Mouse (Mus musculus) adrenal gland, adult 8-10 months (tissue): ENCODE data around the gene Rps6kc1. TPM values are rescaled to one million over a fixed set of nuclear protein-coding genes. Genes with fewer than 3 reads are reported as not detected.
"Not testable (repeated sequence)": the region's sequence is repeated elsewhere in the genome, so short reads cannot be mapped to it uniquely, and the experiment has no call there.

ENCODE experiments used
- DNase-seq: peaks from one replicate; pipeline ENCODE4 v3.0.0; 2022
- total RNA-seq, 4 experiments: library from RNA; stranded (reverse); gene quantifications; 2 replicates each; pipeline ENCODE4 v1.2.4; 2022

Gene Rps6kc1
- 10 to 100 TPM; 17.6 to 30.7 (median 23.1) TPM for total RNA-seq

DNA sequence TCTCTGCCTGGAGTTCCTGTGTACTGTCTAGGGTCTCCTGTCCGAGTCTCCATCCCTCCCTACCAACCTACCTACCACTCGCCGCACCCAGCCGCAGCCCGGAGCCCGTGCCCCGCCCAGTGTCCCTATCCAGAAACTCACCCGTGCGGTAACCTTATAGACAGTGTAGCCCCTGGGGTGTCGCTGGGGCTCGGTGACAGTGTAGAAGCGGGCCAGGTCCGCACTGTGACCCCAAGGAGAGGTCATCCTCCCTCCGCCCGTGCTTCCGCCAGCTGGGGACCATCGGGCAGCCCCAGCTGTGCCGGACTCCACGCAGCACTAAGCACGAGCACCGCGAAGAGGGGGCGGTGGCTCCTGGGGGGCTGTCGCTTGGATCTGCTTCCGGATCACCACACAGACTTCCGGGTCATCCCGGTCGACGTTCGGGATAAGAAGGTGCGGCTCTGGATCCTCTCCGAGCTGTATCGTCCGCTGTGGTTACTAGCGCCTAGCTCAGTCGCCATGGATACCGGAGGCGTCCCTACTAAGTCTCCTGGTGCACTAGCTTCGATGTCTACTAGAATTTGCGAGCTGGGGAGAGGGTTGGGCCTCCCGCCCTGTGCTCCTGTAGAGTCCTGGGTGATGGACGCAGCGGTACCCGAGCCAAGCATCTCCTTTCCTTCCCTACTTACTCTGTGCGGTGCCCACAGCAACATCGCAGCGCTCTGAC is at the start of gene Rps6kc1:
Gene Rps6kc1, minus strand, starts transcription at position 356 of the 709 bp plus-strand sequence.
- peak; percentile 66 for DNase-seq

DNA sequence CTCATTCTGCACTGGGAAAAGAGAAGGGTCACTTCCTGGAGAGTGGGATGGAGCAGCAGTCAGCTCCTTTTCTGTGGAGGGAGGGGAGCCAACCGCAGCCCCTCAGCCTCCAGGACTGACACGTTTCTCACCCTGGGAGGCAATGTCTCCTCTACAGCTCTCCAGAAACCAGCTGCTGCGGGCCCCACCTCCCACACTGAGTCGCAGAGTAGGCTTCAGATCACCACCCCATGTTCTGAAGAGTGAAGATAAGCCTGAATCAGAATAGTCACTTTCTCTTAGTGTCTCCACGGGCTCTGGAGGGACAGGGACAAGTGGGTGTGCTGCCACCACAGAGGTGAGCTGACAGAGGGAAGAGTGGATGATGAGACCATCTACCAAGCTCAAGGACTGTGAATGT is 47.3 kb upstream of the Rps6kc1 start:
- DNase-seq: no peak

DNA sequence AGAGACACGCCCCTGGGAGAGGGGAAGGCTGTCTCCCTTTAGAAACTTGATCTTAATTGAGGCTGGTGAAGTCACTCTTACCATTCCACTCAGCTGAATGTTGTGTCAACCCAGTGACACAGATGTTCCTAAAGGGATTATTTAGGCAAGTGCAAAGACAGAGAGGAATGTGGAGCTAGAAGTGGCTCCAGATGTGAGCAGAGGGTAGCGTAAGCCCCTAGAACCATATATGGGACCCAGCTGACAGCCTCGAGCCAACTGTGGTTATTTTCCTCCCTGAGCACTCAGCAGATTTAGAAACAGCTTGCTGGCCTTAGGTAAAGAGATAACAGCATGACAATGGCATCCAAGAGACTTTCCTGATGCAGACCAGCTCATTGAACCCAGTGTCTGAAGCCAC is 41.4 kb upstream of the Rps6kc1 start:
- no peak for DNase-seq

DNA sequence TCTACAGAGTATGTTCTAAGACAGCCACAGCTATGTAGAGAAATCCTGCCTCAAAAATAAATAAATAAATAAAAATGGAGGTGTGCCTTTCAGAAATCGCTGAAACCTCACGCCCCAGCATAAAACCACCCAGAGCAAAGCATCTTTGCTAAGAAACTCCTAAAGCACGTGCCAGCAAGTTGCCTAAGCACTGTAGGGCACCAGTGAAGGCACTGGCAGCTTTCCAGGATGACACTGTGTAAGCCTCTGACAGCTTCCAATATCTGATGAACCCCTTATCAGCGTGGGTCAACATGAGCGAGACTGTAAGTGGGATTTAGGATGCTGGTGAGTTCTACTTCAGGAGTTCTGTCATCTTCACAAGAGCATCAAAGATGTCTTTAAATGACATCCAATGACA is 39.4 kb upstream of the Rps6kc1 start:
- DNase-seq: no peak

DNA sequence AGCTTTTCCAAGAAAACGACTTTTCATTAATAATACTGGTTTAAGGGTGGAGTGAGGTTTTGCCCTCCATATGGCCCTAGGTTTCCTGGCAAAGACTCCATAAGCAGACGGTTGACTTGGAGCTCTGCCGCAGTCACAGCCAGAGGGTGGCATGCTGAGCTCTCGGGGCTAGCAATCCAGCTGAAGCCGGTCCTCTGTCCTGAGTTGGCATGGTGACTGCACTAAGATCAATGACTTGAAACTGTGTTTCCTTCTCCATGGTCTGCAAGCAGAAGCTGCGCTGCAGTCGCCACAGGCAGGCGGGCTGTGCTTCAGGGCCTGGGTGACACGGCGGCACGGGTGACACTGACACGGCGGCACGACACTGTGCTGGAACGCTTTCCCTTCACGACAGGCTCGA is 37.3 kb upstream of the Rps6kc1 start:
- no peak for DNase-seq

DNA sequence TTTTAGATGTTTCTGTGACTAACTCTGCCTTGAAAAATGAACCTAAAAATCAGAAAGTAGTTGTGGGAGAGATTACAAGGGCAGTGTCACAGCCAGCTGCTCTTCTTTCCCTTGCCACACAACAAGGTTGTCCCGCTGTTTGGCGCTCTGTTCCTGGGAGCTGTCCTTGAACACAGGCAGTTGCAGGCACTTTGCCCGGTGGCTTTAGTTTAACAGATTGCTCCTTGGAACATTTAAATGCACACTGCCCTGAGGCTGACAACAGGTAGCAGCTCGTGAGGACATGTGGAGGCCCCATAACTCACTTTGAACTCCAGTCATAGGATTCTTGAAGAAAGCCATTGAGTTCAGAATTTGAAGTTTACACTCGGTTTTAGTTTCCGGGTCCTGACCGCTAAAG is 36.9 kb upstream of the Rps6kc1 start:
- peak; percentile 67 for DNase-seq

DNA sequence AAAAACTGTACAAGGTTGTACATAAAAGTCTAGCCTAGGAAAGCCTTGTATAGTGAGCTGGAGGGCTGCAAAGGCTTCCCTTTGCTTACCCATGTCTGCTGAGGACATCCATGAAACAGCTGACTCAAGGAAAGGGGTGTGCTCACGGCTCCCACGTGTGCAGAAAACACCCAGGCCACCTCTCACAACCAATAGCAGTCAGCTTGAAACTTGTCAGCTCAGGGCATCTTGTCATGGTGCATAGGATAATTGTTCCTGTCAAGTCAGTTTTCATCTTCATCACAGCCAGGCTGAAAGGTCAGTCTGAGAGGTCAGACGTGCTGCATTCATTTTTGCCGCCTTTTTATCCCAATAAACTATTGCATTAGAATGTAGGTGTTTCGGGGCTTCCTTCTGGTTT is 36.4 kb upstream of the Rps6kc1 start:
- no peak for DNase-seq

DNA sequence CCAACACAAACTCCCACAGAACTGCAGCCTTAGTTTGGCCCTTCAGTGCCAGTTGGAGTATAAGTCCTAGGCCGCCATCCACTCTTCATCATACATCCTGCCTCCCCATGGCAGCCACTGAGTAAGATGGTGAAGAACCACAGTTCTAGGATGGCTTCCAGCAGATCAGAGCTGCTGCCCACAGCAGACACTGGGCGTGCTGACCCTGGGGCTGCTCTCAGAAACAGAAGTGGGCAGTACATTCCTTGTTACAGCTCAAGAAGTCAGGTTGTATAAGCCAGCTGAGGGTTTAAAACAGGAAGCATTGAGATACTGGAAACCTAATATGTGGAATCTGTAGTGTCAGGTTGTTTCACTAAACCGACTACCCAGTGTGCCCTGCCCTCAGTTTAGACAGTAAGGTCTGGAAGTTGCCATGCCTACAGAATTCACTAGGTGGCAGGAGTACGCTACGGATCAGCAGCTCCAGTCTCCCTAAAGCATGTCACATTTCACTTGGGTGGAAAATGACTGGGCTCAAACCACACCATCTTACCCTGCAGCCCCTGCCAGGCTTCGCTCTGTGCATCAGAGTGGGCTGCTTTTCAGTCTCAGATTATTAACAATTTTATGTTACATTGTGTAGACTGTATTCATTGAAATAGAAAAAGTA is 32.7 kb upstream of the Rps6kc1 start:
- DNase-seq: peak; percentile 35

DNA sequence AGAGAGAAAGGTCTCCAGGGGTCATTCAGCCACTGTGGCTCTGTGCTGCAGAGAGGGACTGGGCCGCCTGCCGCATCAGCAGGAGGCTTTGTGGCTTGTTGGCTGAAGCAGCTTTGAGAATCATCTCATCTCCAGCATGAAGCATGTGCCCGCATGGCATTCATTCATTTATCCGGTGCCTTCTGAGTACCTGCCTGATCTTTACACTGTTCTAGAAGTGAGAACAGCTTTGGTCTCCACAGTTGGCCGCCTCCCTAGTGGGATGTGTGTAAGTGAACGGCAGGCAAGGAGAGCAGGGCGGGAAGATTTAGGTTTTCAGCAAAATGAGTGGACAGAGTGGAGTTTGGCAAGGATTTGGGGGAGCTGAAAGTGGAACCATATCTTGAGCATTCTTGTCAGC is 28.2 kb upstream of the Rps6kc1 start:
- no peak for DNase-seq

DNA sequence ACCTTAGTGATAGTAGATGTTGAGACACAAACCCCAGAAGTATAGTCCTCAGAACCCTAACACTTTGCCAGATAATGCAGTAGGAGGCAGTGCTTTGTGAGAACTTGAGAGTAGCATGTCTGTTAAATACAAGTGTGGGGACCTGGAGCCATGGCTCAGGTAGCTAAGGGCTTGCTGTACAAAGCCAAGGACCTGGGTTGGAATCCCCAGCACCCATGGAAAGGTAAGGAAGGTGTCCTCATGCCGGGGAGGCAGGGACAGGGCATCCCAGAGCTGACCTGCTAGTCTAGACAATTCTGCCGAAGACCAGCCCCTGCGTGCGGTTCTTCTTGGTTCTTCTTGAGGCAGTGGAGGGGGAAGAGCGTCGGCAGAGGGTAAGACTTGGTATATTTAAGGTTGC is 18.6 kb upstream of the Rps6kc1 start:
- no peak for DNase-seq

DNA sequence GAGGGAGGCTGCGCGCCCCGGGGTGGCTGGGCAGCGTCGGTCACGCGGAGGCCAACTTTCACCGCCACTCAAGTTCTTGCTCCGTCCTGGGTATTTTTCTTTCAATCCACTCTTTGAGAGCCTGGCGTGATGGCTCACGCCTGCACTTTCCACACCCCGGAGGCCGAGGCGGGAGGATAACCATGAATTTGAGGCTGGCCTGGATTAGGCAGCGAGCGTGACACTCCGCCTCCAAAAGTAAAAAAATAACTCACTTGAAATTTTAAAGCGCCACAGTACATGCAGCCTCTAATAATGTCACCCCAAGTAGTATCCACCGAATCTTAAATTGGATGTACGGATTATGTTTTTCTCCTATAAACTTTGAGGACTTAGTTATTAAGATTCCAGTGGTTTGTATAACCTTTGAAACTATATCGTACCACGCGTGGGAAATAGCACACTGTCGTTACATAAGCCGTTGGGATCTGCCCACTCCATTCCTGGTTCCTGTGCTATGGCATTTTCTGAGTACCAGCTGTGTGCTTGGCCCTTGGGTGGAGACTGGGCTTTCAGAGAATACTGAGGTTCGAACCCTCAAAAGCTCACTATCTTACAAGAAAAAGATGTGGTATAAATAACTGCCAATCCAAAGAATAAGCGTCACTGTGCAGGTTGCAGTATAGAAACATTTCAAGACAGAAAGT is 17.6 kb upstream of the Rps6kc1 start:
- peak; percentile 34 for DNase-seq

DNA sequence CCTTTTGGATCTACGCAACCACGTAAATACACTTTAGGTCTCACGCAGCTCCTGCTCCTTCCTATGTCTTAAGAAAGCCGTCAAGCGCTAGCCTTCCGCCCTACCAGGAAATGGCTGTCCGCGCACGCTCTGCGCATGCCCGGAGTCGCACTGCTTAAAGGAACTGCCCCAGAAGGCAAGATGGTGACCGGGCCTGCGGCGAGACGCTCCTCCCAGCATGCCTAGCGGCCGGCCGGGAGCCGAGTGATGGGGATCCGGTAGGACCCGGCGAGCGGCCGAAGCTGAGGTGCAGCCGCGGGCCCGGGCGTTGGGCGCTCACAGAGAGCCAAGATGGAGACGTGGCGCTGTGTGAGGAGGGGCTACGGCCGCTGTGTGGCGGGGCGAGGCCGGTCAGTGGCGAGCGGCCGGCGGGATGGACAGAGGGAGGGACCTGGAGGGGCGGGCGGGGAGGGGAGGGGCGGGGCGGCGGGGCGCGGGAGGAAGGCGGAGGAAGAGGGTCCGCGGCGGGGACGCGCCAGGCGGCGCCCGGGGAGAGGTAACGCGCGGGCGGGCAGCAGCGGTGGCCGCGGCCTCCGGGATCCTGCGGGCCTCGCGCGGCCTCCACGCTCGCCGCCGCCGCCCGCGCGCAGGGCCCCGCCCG is 16.9 kb upstream of the Rps6kc1 start:
- peak; percentile 97 for DNase-seq

DNA sequence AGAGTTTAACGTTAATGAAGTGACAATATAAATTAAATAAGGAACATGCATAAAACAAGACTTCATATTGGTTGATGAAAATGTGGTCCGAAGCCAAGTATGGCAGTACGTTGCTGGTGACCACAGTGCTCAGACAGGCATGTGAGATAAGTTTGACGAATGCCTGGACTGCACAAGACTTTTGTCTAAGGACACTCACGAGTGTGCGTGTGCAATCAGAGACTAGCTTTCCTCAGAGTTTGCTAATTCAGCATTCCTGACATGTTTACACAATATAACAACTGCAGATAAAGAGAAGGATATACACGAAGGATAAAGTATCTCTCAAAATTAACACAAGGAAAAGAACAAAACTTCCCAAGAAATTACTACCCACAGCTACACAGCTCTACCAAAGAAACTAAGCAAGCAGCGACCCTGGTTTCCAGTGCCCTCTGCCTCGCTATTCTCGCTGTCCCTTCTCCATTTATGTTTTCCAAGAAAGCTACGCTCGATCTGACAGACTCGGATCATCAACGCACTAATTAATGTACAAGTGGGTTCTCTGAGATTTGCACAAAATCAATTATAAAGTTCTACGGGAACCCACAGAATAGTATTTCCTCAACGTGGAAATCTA is 16.3 kb upstream of the Rps6kc1 start:
- DNase-seq: no peak

DNA sequence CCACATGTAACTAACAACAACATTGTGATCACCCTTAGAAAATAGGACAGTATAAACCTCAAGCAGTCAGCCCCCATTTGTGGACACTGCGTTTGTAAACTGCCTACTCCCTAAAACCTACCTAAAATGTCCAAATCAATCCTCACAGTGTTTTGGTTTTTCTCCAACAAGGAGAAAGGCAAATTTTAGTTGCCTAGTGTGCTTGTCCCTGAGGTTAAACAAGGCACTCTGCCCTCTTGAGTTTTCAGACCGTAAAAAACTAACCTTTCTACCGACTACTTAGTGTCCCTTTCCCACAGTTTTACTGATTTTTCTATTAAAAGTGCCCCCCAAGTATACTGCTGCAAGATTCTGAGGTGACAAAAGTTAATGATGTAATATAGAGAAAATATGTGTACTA is 15.7 kb upstream of the Rps6kc1 start:
- DNase-seq: no peak

DNA sequence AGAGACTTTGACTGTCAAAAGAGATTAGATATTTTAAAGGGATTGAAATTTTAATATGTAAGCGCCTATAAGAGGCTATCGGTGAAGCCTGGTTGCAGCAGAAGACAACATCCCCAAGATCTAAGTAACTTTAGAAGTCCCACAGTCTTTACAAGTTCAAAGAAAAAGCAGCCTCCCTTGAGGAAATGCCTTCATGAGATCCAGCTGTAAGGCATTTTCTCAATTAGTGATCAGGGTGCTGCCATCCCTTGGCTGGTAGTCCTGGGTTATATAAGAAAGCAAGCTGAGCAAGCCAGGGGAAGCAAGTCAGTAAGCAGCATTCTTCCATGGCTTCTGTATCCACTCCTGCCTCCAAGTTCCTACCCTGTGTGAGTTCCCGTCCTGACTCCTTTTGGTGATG is 13.2 kb upstream of the Rps6kc1 start, which contains the start of gene Angel2:
Gene Angel2, plus strand, starts transcription at position 301 of the 400 bp plus-strand sequence.
- DNase-seq: not testable (repeated sequence)

DNA sequence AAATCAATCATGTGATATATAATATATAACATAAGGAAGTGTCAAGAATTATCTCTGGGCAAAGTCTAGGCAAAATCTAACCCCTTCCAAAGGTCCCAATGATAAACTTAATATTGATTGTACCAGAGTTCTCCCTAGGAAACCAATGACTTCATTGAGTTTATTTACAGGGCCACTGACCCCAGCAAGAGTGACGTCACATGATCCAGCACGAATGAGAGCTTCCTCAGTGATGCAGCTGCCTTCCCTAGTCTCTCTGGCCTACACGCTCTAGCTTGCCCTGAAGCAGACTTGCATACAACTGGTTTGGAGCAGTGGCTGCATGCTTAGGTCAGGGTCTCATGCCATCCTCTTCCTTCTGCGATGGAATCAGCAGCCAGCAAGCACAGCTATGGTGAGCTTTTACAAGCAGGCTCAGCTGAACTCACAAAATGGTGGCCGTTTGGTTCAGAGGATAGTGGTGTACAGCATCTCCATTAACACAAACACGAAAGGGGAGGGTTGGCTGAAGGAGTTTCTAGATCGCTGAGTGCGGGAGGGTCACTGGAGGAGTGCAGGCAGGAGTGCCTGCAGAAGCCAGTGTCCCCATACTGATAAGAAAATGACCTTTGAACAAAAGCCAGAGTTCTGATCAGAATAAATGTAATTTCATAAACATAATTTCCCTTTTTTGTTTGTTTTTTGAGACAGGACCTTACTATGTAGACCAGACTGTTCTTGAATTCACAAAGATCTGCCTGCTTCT is 8.3 kb upstream of the Rps6kc1 start:
- DNase-seq: no peak

DNA sequence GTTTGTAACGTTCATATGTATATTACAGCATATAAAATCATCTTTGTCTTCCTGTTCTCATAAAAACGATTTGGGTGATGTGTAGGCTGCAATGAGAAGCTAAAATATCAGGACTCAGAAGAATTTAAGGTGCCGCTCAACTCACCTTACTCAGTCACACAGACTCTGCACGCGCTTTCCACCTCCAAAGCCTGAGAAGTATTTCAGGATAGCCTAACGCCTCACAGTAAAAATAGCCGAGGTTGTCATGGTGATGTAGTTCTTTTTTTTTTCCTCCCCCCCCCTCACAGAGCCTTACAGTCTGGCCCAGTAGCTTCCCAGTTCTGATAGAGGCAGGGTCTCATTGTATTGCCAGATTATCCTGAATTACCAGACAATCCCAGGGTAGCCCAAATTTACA is 7.4 kb upstream of the Rps6kc1 start:
- DNase-seq: no peak

DNA sequence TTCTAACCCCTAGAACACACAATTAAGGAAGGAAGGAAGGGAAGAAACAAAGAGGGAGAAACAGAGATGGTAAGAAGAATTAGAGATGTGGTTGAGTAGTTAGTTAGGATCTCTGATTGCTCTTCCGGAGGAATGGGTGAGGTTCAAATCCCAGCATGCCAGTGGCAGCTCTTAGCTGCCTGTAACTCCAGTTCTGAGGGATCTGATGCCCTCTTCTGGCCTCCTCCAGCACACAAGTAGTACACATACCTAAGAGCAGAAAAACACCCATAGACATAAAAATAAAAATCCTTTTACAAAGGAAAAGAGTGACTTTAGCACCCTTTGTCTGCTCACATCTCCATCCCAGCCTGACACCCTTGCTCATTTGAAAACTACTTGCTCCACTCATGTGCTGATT is 1.1 kb upstream of the Rps6kc1 start:
- DNase-seq: no peak

DNA sequence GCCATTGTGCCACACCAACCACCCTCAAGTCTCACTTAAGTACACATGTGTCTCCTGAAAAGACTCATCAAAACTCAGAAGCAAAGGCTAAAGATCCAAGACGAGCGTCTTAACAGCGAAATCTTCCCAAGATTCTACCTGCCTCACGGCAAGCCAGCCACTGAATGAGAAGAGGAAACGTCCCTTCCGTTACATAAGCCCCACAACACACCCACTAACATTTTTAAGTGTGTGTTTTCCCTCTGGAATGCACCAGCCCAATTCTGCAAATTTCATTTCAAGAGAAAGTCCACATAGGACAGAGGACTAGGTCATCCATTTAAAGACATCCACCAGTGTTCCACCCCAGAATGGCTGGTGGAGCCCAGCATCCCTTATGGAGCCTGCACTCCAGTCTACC is 734 bp downstream of the Rps6kc1 start:
- no peak for DNase-seq

DNA sequence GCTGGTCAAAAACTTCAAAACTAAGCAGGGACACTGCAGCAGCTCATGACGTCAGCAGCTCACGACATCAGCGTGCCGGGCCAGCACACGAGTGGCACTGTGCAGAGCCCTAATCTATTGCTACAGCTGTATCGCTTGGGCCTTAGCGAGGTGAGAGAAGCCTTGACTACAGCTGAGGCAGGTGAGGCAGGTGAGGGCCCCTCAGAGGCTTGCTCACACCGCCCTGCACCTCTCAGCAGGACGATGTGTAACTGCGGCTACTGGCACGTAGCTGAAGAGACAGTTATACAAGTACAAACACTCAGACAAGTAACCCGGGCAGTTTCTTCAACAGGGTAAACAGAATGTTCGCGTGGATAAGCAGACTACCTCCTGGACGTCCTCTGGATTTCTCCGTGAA is 6.9 kb downstream of the Rps6kc1 start:
- DNase-seq: no peak

DNA sequence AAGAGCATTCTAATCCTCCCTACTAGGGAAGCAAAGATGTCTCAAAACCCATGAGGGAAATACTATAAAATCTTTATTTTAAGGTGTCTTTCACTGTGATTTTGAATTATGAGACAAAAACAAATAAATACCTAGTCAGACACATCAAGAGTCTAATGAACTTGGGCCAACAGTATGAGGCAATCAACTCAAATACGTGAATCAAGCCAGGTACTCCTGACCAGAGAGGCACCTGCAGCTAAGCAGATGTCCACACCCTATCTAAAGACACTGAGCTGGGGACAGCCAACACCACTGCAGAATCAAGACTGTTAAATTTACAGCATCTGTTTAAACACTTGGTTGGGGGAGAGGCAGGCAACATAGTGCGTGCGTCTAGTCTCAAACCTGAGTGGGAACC is 7.4 kb downstream of the Rps6kc1 start:
- DNase-seq: no peak

DNA sequence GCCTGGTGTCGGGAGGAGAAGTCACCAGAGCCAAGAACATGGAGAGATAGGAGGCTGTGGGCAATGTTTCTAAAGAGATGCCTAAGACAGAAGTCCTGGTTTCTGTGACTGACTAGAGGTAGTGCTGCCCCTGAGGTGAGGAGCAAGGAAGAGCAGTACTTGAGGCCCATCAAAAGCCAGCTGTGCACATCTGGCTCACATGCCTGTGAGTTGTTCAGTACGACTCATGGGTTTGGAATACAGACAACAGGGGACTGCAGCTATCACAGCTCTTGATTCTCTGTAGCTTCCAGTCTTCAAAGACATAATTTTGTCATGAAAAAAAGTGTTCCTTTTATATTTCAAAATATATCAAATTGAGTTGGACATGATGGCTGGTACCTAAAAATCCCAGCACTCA is 10.5 kb downstream of the Rps6kc1 start:
- DNase-seq: no peak
